Mouse (Mus musculus): ENCODE results near the gene Mical3. TPM values are rescaled to one million over a fixed set of nuclear protein-coding genes. Genes with fewer than 3 reads are reported as not detected.

Gene Mical3
- total RNA-seq, 2 experiments from 2014 or later: 95.3 to 96.0 TPM

GRCm38 (mm10) chr6:121087127-121087526 is 43.7 kb downstream of the Mical3 start:
- no peak for DNase-seq (ENCODE audit: low spot score in 2 of 2)

GRCm38 (mm10) chr6:121086226-121086625 is 44.6 kb downstream of the Mical3 start:
- DNase-seq (ENCODE audit: low spot score in 2 of 2): no peak

DNA sequence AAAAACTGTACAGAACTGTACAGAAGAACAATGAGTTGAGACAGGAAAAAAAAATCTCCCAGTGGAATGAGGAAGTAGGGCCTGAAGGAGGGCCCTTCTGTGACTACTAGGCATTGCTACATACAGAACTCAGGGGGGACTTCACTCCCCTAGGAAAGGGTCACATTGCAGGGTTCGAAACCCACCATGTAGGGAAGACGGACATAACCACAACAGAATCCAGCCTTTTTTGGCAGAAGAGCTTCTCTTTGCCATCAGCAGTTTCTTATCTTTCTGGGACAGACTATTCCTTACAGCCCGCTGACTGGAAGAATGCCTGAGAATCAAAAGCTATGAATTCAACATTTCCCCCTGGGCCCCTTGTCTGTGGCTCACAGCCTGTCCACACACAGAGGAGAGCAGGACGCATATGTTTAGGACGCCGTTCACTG is 46.7 kb downstream of the Mical3 start:
- DNase-seq (ENCODE audit: low spot score in 2 of 2): no peak

DNA sequence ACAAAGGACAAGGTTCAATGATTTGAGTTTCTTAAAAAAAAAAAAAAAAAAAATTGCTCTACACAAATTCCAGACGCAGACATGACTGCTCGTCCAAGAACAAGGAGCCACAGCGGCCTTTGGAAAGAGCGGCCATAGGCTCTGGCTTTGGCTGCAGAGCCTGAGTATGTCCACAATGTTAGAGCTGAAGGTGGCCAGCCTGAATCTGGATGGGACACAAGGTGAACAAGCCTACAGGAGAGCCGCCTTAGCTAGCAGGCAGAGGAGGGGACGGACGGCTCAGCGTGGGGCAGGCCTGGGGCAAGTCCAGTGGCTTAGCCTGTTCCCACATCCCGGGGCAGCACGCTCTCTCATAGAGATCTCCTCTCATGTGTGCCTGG is 48.7 kb downstream of the Mical3 start:
- no peak for DNase-seq (ENCODE audit: low spot score in 2 of 2)

DNA sequence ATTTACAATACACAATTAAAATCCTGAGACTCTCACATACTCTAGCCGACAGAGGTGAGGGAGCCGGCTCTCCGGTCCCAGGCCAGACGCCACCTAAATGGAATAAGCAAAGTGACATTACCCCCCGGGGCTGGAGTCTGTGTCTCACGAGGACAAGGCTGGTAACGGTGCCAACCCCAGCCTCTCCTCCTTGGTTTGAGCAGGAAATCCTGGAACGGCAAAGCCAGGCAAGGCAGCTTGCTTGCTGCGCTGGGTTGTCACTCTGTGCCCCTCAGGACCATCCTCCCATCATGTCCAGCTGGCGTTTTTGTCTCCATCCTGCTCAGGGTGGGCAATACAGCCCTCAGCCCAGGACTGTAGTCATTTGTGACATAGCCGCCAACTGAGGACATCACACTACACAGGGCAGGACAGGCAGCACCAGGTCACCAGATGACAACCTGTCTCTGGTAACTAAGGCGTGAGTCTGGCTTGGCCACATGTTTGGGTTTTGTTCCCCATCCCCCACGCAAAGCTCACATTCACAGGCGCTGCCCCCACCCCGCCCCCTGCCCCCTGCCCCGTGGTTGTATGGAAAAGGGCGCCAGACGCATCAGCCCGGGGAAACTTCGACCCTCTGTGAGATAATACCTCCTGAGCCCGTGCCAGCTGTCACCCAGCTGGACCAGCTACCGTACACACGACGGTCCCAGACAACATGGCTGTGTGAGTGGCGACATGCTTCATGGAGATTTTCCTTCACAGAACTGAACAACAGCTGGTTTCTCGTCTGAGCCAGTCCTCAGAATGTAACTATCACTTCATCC is 49.3 kb downstream of the Mical3 start:
- no peak for DNase-seq (ENCODE audit: low spot score in 2 of 2)

- DNase-seq (ENCODE audit: low spot score in 2 of 2): no peak
Measured at GRCm38 (mm10) chr6:121078175-121078574, 52.6 kb downstream of the Mical3 start.

GRCm38 (mm10) chr6:121076929-121077566 is 53.8 kb downstream of the Mical3 start:
- DNase-seq (ENCODE audit: low spot score in 2 of 2): no peak

- DNase-seq (ENCODE audit: low spot score in 2 of 2): no peak
Measured at GRCm38 (mm10) chr6:121075763-121076162, 55.0 kb downstream of the Mical3 start.

- no peak for DNase-seq (ENCODE audit: low spot score in 2 of 2)
Measured at GRCm38 (mm10) chr6:121073312-121073711, 57.5 kb downstream of the Mical3 start.

- DNase-seq (ENCODE audit: low spot score in 2 of 2): no peak
Measured at GRCm38 (mm10) chr6:121072615-121073014, 58.2 kb downstream of the Mical3 start.

- DNase-seq (ENCODE audit: low spot score in 2 of 2): no peak
Measured at GRCm38 (mm10) chr6:121070584-121071230, 60.1 kb downstream of the Mical3 start.

GRCm38 (mm10) chr6:121069156-121069555 is 61.6 kb downstream of the Mical3 start:
- no peak for DNase-seq (ENCODE audit: low spot score in 2 of 2)

- no peak for DNase-seq (ENCODE audit: low spot score in 2 of 2)
Measured at GRCm38 (mm10) chr6:121068087-121068464, 62.7 kb downstream of the Mical3 start.

DNA sequence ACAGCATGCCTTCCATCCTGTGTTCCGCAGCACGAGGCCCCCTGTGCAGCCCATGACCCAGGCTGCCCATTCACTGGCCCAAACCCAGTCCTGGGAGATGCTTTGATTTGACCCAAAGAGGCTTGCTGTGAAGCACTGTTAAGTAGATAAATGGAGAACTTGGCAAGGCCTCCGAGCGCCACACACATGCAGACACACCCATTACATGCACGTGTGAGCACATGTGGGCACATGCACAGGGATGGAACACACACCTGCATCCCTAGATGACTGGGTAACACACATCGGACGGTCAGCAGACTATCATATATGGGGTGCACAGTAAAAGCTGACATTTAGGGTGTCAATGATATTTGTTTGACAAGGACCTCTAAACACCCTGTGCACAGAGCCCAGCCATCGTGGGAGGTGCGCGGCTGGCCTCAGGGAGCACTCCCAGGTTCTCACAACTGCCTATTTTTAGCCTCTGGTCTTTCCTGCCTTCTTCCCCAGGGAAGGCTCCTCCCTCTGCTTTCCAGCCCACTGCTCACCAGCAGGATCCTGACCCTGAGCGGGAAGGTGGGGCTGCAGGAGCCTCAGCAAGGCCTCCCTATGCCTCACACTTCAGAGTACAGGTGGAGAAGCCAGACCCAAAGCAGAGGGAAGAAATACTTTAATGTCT is 63.2 kb downstream of the Mical3 start:
- no peak for DNase-seq (ENCODE audit: low spot score in 2 of 2)

- no peak for DNase-seq (ENCODE audit: low spot score in 2 of 2)
Measured at GRCm38 (mm10) chr6:121066761-121067160, 64.0 kb downstream of the Mical3 start.

- DNase-seq (ENCODE audit: low spot score in 2 of 2): no peak
Measured at GRCm38 (mm10) chr6:121064356-121065015, 66.3 kb downstream of the Mical3 start.

- no peak for DNase-seq (ENCODE audit: low spot score in 2 of 2)
Measured at GRCm38 (mm10) chr6:121063771-121064170, 67.0 kb downstream of the Mical3 start.

DNA sequence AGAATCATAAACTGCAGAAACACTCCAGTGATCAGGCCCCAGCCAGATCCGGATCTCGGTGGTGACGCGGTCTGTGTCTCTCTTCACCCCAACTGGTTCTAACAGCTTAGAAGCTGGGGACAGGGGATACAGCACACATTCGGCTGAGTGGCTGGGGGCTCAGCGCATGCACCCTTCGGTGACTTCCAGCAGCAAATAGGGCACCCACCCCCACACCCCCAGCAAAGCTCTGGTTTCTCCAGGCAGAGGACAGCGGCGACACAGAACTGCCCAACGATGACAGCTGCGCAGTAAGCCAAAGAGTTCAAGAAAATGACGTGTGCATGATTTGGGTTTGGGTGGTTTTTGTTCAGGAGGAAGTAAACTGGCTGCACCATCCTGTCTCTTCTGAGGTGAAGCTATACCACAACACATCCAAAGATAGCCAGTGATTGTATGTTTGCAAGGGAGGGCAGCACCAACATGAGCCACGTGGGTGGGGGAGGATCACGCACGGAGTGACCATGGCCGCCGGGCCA is 67.8 kb downstream of the Mical3 start:
- no peak for DNase-seq (ENCODE audit: low spot score in 2 of 2)

DNA sequence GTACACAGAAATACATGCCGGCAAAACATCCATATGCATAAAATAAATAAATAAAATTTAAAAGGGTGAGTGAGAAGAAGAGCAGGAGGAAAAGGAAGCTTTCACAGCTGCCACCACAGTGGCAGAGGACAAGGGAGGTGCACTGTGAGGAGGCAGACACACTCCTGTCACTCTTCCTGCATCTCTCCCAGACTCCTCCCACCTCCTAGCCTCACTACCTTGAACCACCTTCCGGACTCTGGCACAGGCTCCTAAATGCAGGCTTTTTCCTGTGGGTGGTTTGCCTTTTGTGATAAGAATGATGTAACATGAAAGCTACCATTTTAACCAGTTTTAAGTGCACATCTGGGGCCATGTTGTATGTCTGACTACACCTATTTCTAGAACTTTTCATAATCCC is 72.8 kb downstream of the Mical3 start:
- DNase-seq (ENCODE audit: low spot score in 2 of 2): no peak

DNA sequence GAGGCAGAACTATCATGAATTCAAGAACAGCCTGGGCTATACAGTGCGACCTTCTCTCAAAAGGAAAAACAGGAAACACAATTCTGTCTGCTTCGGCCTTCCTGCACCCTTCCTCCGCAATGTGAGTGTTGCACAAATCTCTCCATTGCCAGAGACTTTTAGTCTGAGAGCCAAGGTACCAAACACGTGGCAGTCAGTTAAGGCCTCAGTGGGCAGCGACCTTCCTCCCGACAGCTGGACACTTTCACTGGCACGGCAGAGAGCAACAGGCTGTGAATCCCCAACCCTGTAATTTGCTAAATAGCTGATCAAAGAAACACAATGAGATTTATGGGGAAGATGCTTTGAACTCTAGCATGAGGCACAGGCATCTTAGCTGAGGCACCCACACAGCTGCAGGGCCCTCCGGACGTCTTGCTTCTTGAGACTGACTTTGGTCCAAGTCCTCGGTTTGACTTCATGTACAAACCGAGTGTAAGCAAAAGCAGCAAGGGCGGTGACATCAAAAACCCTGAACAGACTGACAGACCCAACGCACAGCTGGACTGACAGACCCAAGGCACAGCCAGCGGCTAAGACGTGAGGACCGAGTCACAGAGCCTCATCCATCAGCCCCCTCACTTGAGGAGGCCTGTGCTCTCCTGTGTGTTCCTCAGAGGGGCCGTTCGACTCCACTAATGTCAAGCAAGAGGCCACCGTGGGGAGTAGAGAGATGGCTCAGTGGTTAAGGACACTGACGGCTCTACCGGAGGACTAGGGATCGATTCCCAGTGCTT is 73.4 kb downstream of the Mical3 start:
- DNase-seq (ENCODE audit: low spot score in 2 of 2): no peak
